ENCODE assay signal across 8 mouse cellular contexts in genomic region chr1:39949205-39949604, GRCm38 (mm10). TPM values are rescaled to one million over a fixed set of nuclear protein-coding genes. Genes with fewer than 3 reads are reported as not detected.
A peak's percentile ranks its signal among the peaks of the same experiment; 100 is the strongest.
DNase-seq lines count a peak whose midpoint lies in the region; ATAC-seq and TF ChIP-seq lines count a peak whose summit lies in the region.
"Had no signal": no experiment of that assay in that cellular context is flagged by ENCODE, and none has a peak within 500 bp of the region (broad histone marks: within the 10 kb centered on the region; RNA-seq: fewer than 3 reads in every experiment).

No protein-coding gene starts in this region.

- DNase-seq in lung, postnatal 0 days (ENCODE audit: low spot score), result peak; percentile 57
- no peak for DNase-seq in lung, postnatal 14 days
- DNase-seq in embryo, embryonic 9.5 days (ENCODE audit: extremely low spot score), result no peak
- no peak for DNase-seq in layer of hippocampus, adult 9-10 months (ENCODE audit: low spot score)
- DNase-seq: kidney, postnatal 14 days had no signal

- TF ChIP-seq CTCF in lung, postnatal 0 days (IDR thresholded peaks at IDR 0.05), result peak; percentile 52

- no peak overlapping the region for H3K4me2 ChIP-seq in lung, postnatal 0 days (replicated peaks; ENCODE audit: low read depth, low read length)
- no peak overlapping the region for H3K4me2 ChIP-seq in hindbrain, embryonic 15.5 days
- H3K4me2 ChIP-seq in neural tube, embryonic 15.5 days, result no peak overlapping the region

- peaks cover 25% of the 10 kb centered on the region; the same call in 1 of the 2 replicates for H3K4me1 ChIP-seq in lung, postnatal 0 days (ENCODE audit: insufficient read depth, low read depth, low read length)
- peaks cover 54% of the 10 kb centered on the region for H3K4me1 ChIP-seq in brown adipose tissue, adult 24 weeks (ENCODE audit: control insufficient read depth, insufficient read depth, insufficient read length, low read length)
- peaks cover 94% of the 10 kb centered on the region for H3K4me1 ChIP-seq in hindbrain, embryonic 15.5 days (replicated peaks)
- peaks cover 90% of the 10 kb centered on the region for H3K4me1 ChIP-seq in neural tube, embryonic 15.5 days

- H3K9me3 ChIP-seq in lung, postnatal 0 days (ENCODE audit: low read length), result no peaks in the 10 kb centered on the region
- no peaks in the 10 kb centered on the region for H3K9me3 ChIP-seq in hindbrain, embryonic 15.5 days
- H3K9me3 ChIP-seq in neural tube, embryonic 15.5 days (replicated peaks), result no peaks in the 10 kb centered on the region

- ATAC-seq in lung, postnatal 0 days, result 0 out of 2 replicates have a peak, but pooled peaks have one; percentile 36
- ATAC-seq in hindbrain, embryonic 15.5 days (ENCODE audit: low FRiP score, low read depth), result no peak
- ATAC-seq in neural tube, embryonic 15.5 days (ENCODE audit: low FRiP score), result no peak

- no peak for TF ChIP-seq EP300 in lung, postnatal 0 days (IDR thresholded peaks at IDR 0.05)

- no peak overlapping the region for H3K27ac ChIP-seq in lung, postnatal 0 days (ENCODE audit: low read length)
- H3K27ac ChIP-seq in brown adipose tissue, adult 24 weeks (replicated peaks; ENCODE audit: low read depth, low read length), result peak overlapping the region; percentile 11; the same call in 1 of the 2 replicates
- peak overlapping the region; percentile 78; the same call in 1 of the 2 replicates for H3K27ac ChIP-seq in hindbrain, embryonic 15.5 days (replicated peaks)
- H3K27ac ChIP-seq in neural tube, embryonic 15.5 days (replicated peaks), result peak overlapping the region; percentile 58

- no peak overlapping the region for H3K9ac ChIP-seq in lung, postnatal 0 days (replicated peaks; ENCODE audit: low read depth)
- H3K9ac ChIP-seq in hindbrain, embryonic 15.5 days, result no peak overlapping the region
- no peak overlapping the region for H3K9ac ChIP-seq in neural tube, embryonic 15.5 days (replicated peaks)

- no peaks in the 10 kb centered on the region for H3K27me3 ChIP-seq in lung, postnatal 0 days (replicated peaks; ENCODE audit: insufficient read depth, low read length)
- no peaks in the 10 kb centered on the region for H3K27me3 ChIP-seq in hindbrain, embryonic 15.5 days
- no peaks in the 10 kb centered on the region for H3K27me3 ChIP-seq in neural tube, embryonic 15.5 days (replicated peaks)

- H3K36me3 ChIP-seq in lung, postnatal 0 days (ENCODE audit: insufficient read depth, low read length), result no peaks in the 10 kb centered on the region
- no peaks in the 10 kb centered on the region for H3K36me3 ChIP-seq in hindbrain, embryonic 15.5 days
- no peaks in the 10 kb centered on the region for H3K36me3 ChIP-seq in neural tube, embryonic 15.5 days

- no peak overlapping the region for H3K4me3 ChIP-seq in lung, postnatal 0 days (ENCODE audit: low read depth, low read length)
- no peak overlapping the region for H3K4me3 ChIP-seq in brown adipose tissue, adult 24 weeks (ENCODE audit: insufficient read depth, low read depth, low read length)
- H3K4me3 ChIP-seq in hindbrain, embryonic 15.5 days, result no peak overlapping the region
- H3K4me3 ChIP-seq in neural tube, embryonic 15.5 days (replicated peaks), result no peak overlapping the region

- WGBS in lung, postnatal 0 days, result 24% methylated on average over 5 of the region's 5 CpGs
- WGBS in hindbrain, embryonic 15.5 days, result 48% methylated on average over 5 of the region's 5 CpGs
- WGBS in neural tube, embryonic 15.5 days, result 40% methylated on average over 5 of the region's 5 CpGs

RNA-seq across cellular contexts. Expression of gene Map4k4, which starts 48.5 kb away (rescaled TPM):
- 21.2 and 21.5 TPM in 2 replicates for polyA plus RNA-seq in lung, postnatal 0 days (2015; fragmentation: Nextera tagmentation; extraction: Ambion mirVana)
- polyA plus RNA-seq in brown adipose tissue, adult 24 weeks (2012; ENCODE audit: insufficient read depth, insufficient read length, missing spikeins), result 51.3 and 54.7 TPM in 2 replicates
- polyA plus RNA-seq in hindbrain, embryonic 15.5 days (2015; fragmentation: Nextera tagmentation; extraction: Ambion mirVana), result 41.5 and 42.6 TPM in 2 replicates
- 31.1 and 35.7 TPM in 2 replicates for polyA plus RNA-seq in neural tube, embryonic 15.5 days (2015; fragmentation: Nextera tagmentation; extraction: Ambion mirVana)
